Mouse (Mus musculus) ES-E14 (cell line): ENCODE results near the gene Gm10184.

ENCODE experiments used
- CHD2 ChIP-seq: IDR thresholded peaks from 2 replicates; pipeline ENCODE4 v1.6.1; 2014; ENCODE audit warnings: mild to moderate bottlenecking, low read depth, low read length, inconsistent platforms
- HCFC1 ChIP-seq: IDR thresholded peaks from 2 replicates; pipeline ENCODE4 v1.6.1; 2012; ENCODE audit warnings: low read length, inconsistent platforms, borderline replicate concordance; ENCODE audit not compliant: insufficient read depth
- ZC3H11A ChIP-seq: IDR thresholded peaks from 2 replicates; pipeline ENCODE4 v1.6.1; 2012; ENCODE audit warnings: low read depth, mild to moderate bottlenecking, inconsistent platforms, low read length, borderline replicate concordance
- ZNF384 ChIP-seq: IDR thresholded peaks from 2 replicates; pipeline ENCODE4 v1.6.1; 2012; ENCODE audit warnings: low read depth, low read length, inconsistent platforms

- TF ChIP-seq HCFC1 (no peak), CHD2 (no peak), ZNF384 (no peak), ZC3H11A (no peak)
Measured at GRCm38 (mm10) chr17:89902767-89903166, 7.5 kb downstream of the Gm10184 start.
